Comparison of ENCODE assay signal across 9 mouse cellular contexts in the genomic region with DNA sequence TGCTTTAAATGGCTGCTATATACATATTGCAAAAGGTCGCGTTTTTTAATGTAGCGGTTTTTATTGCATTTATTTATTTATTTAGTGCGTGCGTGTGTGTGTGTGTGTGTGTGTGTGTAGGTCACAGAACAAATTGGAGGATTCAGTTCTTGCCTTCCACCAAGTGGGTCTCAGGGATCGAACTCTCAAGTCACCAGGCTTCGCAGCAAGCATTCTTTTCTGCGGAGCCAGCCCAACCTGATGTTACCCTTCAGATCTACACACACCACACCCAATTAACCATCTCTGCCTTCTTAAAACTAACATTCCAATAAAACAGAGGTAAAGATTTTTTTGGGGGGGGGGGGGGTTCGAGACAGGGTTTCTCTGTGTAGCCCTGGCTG. TPM values are rescaled to one million over a fixed set of nuclear protein-coding genes. Genes with fewer than 3 reads are reported as not detected.
DNase-seq lines count a peak whose midpoint lies in the region; ATAC-seq and TF ChIP-seq lines count a peak whose summit lies in the region.
"Had no signal": no experiment of that assay in that cellular context is flagged by ENCODE, and none has a peak within 500 bp of the region (broad histone marks: within the 10 kb centered on the region; RNA-seq: fewer than 3 reads in every experiment).

No protein-coding gene starts in this region.

- no peaks in the 10 kb centered on the region for H3K9me3 ChIP-seq in heart, embryonic 16.5 days (replicated peaks; ENCODE audit: control insufficient read depth, low read length)
- H3K9me3 ChIP-seq in MEL (replicated peaks; ENCODE audit: insufficient read depth, low read length), result no peaks in the 10 kb centered on the region
- no peaks in the 10 kb centered on the region for H3K9me3 ChIP-seq in hindbrain, embryonic 11.5 days (ENCODE audit: control insufficient read depth, low read length)
- no peaks in the 10 kb centered on the region for H3K9me3 ChIP-seq in midbrain, embryonic 10.5 days (replicated peaks)

- H3K4me2 ChIP-seq in heart, embryonic 16.5 days (ENCODE audit: low read depth, low read length), result peak overlapping the region; percentile 79
- H3K4me2 ChIP-seq in hindbrain, embryonic 11.5 days (replicated peaks; ENCODE audit: low read depth, low read length), result peak overlapping the region; percentile 86

- TF ChIP-seq RAD21 in MEL (IDR thresholded peaks at IDR 0.05; ENCODE audit: low read depth, low read length), result no peak

- TF ChIP-seq CTCF in MEL (IDR thresholded peaks at IDR 0.05 in 2 of 3, conservative IDR thresholded peaks at IDR 0.05 in 1 of 3; ENCODE audit: control insufficient read depth in 1 of 3, insufficient read depth in 1 of 3, low read depth in 2 of 3, low read length in 3 of 3, poor library complexity in 1 of 3, severe bottlenecking in 1 of 3), result no peak

- peaks cover 13% of the 10 kb centered on the region for H3K27me3 ChIP-seq in heart, embryonic 16.5 days (ENCODE audit: control insufficient read depth, insufficient read depth, low read length)
- H3K27me3 ChIP-seq in MEL (ENCODE audit: control insufficient read depth in 1 of 2, insufficient read depth in 2 of 2, low read length in 2 of 2), result no peaks in the 10 kb centered on the region
- H3K27me3 ChIP-seq in hindbrain, embryonic 11.5 days (ENCODE audit: control insufficient read depth, insufficient read depth, low read length), result 0 out of 2 replicates have a peak, but pooled peaks cover 2% of the 10 kb centered on the region
- H3K27me3 ChIP-seq in midbrain, embryonic 10.5 days (ENCODE audit: low read depth, poor library complexity, severe bottlenecking), result 0 out of 2 replicates have a peak, but pooled peaks cover 1% of the 10 kb centered on the region

- peak overlapping the region; percentile 98 for H3K9ac ChIP-seq in heart, embryonic 16.5 days (ENCODE audit: low read length)
- H3K9ac ChIP-seq in MEL (ENCODE audit: control insufficient read depth, low read depth, low read length, poor library complexity, severe bottlenecking), result peak overlapping the region; percentile 78
- no peak overlapping the region; the same call in 1 of the 2 replicates for H3K9ac ChIP-seq in hindbrain, embryonic 11.5 days (ENCODE audit: low read depth, low read length)

- H3K27ac ChIP-seq in heart, embryonic 16.5 days (ENCODE audit: low read length), result no peak overlapping the region; the same call in 1 of the 2 replicates
- no peak overlapping the region for H3K27ac ChIP-seq in MEL (ENCODE audit: control insufficient read depth, low read depth, low read length)
- no peak overlapping the region for H3K27ac ChIP-seq in hindbrain, embryonic 11.5 days (ENCODE audit: low read depth, low read length)
- peak overlapping the region; percentile 87 for H3K27ac ChIP-seq in midbrain, embryonic 10.5 days (replicated peaks)

- ATAC-seq in heart, embryonic 16.5 days (replicated peaks; ENCODE audit: extremely low read depth, insufficient read depth, low FRiP score), result no peak
- ATAC-seq in hindbrain, embryonic 11.5 days (ENCODE audit: low FRiP score), result no peak; the same call in 1 of the 2 replicates

- peaks cover 10% of the 10 kb centered on the region for H3K4me1 ChIP-seq in heart, embryonic 16.5 days (ENCODE audit: control insufficient read depth, insufficient read depth, low read length)
- peaks cover 3 to 10% of the 10 kb centered on the region in 2 experiments for H3K4me1 ChIP-seq in MEL (ENCODE audit: control insufficient read depth in 1 of 2, insufficient read depth in 2 of 2, low read length in 2 of 2)
- H3K4me1 ChIP-seq in hindbrain, embryonic 11.5 days (replicated peaks; ENCODE audit: control insufficient read depth, insufficient read depth, low read length), result no peaks in the 10 kb centered on the region
- H3K4me1 ChIP-seq in midbrain, embryonic 10.5 days, result peaks cover 23% of the 10 kb centered on the region

- intact Hi-C loops in left cerebral cortex, postnatal 10 days (cut with DNase I), result no loop called here

- peak overlapping the region; percentile 95 for H3K4me3 ChIP-seq in heart, embryonic 16.5 days (ENCODE audit: low read length)
- peak overlapping the region; percentile 66 to 92; a peak in 3 of 4 replicates for H3K4me3 ChIP-seq in MEL (ENCODE audit: control insufficient read depth in 1 of 2, insufficient read depth in 1 of 2, low read depth in 2 of 2, low read length in 2 of 2)
- H3K4me3 ChIP-seq in hindbrain, embryonic 11.5 days (ENCODE audit: low read depth, low read length), result peak overlapping the region; percentile 94
- peak overlapping the region; percentile 80 for H3K4me3 ChIP-seq in midbrain, embryonic 10.5 days

- no peak for DNase-seq in heart, adult 8-10 months (ENCODE audit: low spot score)
- DNase-seq in MEL (ENCODE audit: low read depth, low spot score), result no peak
- DNase-seq in hindbrain, embryonic 11.5 days (ENCODE audit: low spot score), result no peak
- DNase-seq in midbrain, embryonic 10.5 days (ENCODE audit: low spot score), result no peak
- no peak for DNase-seq in left cerebral cortex, postnatal 10 days (ENCODE audit: extremely low spot score in 1 of 2, low spot score in 2 of 2)
- DNase-seq in spleen, postnatal 36 days (ENCODE audit: low spot score in 2 of 2), result no peak
- no peak for DNase-seq in adrenal gland, adult 2 months

- WGBS in heart, embryonic 16.5 days, result 16% methylated on average over 9 of the region's 9 CpGs
- 18% methylated on average over 8 of the region's 9 CpGs for WGBS in hindbrain, embryonic 11.5 days
- 24% methylated on average over 9 of the region's 9 CpGs for WGBS in midbrain, embryonic 10.5 days

- TF ChIP-seq POLR2A in MEL (IDR thresholded peaks at IDR 0.05; ENCODE audit: control insufficient read depth in 1 of 2, insufficient read depth in 1 of 2, low read depth in 1 of 2, low read length in 2 of 2, poor library complexity in 1 of 2), result no peak

- peaks cover 5% of the 10 kb centered on the region; the same call in 1 of the 2 replicates for H3K36me3 ChIP-seq in heart, embryonic 16.5 days (ENCODE audit: control insufficient read depth, insufficient read depth)
- H3K36me3 ChIP-seq in MEL (ENCODE audit: control insufficient read depth in 1 of 2, insufficient read depth in 2 of 2, low read length in 2 of 2), result peaks cover 0 to 6% of the 10 kb centered on the region in 2 experiments; a peak in 2 of 4 replicates
- H3K36me3 ChIP-seq in hindbrain, embryonic 11.5 days (ENCODE audit: control insufficient read depth, insufficient read depth, low read length), result no peaks in the 10 kb centered on the region
- H3K36me3 ChIP-seq in midbrain, embryonic 10.5 days, result peaks cover 28% of the 10 kb centered on the region

- H3K79me2 ChIP-seq in MEL (ENCODE audit: control insufficient read depth, insufficient read depth, low read length, poor library complexity), result peaks cover 32% of the 10 kb centered on the region

- TF ChIP-seq EP300 in MEL (IDR thresholded peaks at IDR 0.05; ENCODE audit: low read depth in 1 of 2, low read length in 2 of 2), result no peak

TF ChIP-seq in MEL, 35 proteins besides CTCF, POLR2A, EP300 and RAD21:
- TF ChIP-seq ELF1 (IDR thresholded peaks at IDR 0.05; ENCODE audit: low read depth, low read length), result no peak

RNA-seq across cellular contexts. Expression of a gene that starts 0.3 kb away (rescaled TPM):
- polyA plus RNA-seq in heart, embryonic 16.5 days (2015; fragmentation: Nextera tagmentation; extraction: Ambion mirVana), result 18.6 and 21.6 TPM in 2 replicates
- total RNA-seq in heart, adult 8-10 months (2022), result 10 to 100 TPM; 34.9 to 37.7 (median 36.6) TPM
- 44.9 and 49.9 TPM in 2 replicates for total RNA-seq in MEL (2012; rRNA removed)
- 10 to 100 TPM; 52.5 to 57.4 TPM for polyA plus RNA-seq in MEL (2012; ENCODE audit: insufficient read depth in 1 of 2, insufficient read length in 2 of 2, low read depth in 1 of 2, low replicate concordance in 2 of 2, missing spikeins in 1 of 2)
- polyA plus RNA-seq in hindbrain, embryonic 11.5 days (2014; fragmentation: Nextera tagmentation; extraction: Ambion mirVana), result 20.5 and 21.4 TPM in 2 replicates
- polyA plus RNA-seq in midbrain, embryonic 10.5 days (2016; fragmentation: Nextera tagmentation; extraction: Ambion mirVana), result 31.7 and 32.2 TPM in 2 replicates
- total RNA-seq in left cerebral cortex, postnatal 10 days (2021), result 10 to 100 TPM; 36.7 to 37.4 TPM
- total RNA-seq in adrenal gland, adult 2 months (2021), result 10 to 100 TPM; 36.0 to 50.1 TPM
- 51.8 and 54.6 TPM in 2 replicates for polyA plus RNA-seq in adrenal gland, adult 2 months (2012; rRNA removed)

RNA-seq across cellular contexts. Expression of a gene that starts 8.9 kb away (rescaled TPM):
- 0.08 TPM in 1 of 2 replicates, not detected in the other for polyA plus RNA-seq in heart, embryonic 16.5 days (2015; fragmentation: Nextera tagmentation; extraction: Ambion mirVana)
- under 1 TPM; 0.23 to 0.46 (median 0.36) TPM for total RNA-seq in heart, adult 8-10 months (2022)
- total RNA-seq in MEL (2012; rRNA removed), result not detected in 2 replicates
- not detected for polyA plus RNA-seq in MEL (2012; ENCODE audit: insufficient read depth in 1 of 2, insufficient read length in 2 of 2, low read depth in 1 of 2, low replicate concordance in 2 of 2, missing spikeins in 1 of 2)
- polyA plus RNA-seq in hindbrain, embryonic 11.5 days (2014; fragmentation: Nextera tagmentation; extraction: Ambion mirVana), result 0.68 and 0.90 TPM in 2 replicates
- polyA plus RNA-seq in midbrain, embryonic 10.5 days (2016; fragmentation: Nextera tagmentation; extraction: Ambion mirVana), result 0.06 and 0.10 TPM in 2 replicates
- 10 to 100 TPM; 32.7 to 32.8 TPM for total RNA-seq in left cerebral cortex, postnatal 10 days (2021)
- total RNA-seq in adrenal gland, adult 2 months (2021), result not detected
- polyA plus RNA-seq in adrenal gland, adult 2 months (2012; rRNA removed), result not detected in 2 replicates
- total RNA-seq: common myeloid progenitor, adult 5-6 weeks had no signal
